Mouse (Mus musculus): ENCODE measurements at regions not wholly inside any gene's neighbourhood (a gene's known extent, or its start where the extent isn't known, plus 50 kb on each side); places are given as distances from the start of the nearest gene placed in this dataset.

DNA sequence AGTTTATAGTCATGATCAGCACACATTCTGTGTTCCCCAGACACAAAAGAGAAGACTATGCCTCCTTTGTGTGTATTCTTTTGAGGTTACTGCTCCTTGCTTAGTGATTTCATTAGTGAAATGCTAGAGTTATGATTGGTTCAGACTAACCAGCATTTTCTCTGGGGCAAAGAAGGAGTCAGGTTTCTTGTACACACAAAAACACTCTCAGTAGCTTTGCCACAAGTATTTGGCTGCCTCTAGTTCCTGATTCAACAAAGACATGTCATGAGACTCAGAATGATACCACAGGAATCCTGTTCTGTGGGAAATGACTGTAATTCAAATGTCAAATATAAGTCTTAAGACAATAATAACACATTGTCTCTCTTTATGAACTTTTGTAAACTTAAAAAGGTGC is 86.9 kb downstream of the Alx1 start:
- no peak for DNase-seq

DNA sequence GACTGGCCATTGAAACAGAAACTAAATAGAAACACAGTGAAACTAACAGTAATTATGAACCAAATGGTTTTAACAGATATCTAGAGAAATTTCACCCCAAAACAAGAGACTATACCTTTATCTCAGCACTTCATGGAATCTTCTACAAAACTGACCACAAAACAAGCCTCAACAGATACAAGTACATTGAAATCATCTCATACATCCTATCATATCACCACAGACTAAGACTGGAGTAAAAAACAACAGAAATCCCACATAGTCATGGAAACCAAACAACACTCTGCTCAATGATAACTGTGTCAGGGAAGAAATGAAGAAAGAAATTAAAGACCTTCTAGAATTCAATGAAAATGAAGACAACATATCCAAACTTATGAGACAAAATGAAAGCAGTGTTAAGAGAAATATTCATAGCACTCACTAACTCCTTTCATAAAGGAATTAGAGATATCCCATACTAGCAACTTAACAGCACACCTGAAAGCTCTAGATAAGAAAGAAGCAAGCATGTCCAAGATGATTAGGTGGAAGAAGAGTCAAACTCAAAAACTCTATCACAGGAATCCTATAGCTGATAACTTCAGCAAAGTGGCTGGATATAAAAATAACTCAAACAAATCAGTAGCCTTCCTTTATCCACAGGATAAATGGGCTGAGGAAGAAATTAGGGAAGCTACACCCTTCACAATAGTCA is 89.0 kb downstream of the Alx1 start:
- no peak for DNase-seq

DNA sequence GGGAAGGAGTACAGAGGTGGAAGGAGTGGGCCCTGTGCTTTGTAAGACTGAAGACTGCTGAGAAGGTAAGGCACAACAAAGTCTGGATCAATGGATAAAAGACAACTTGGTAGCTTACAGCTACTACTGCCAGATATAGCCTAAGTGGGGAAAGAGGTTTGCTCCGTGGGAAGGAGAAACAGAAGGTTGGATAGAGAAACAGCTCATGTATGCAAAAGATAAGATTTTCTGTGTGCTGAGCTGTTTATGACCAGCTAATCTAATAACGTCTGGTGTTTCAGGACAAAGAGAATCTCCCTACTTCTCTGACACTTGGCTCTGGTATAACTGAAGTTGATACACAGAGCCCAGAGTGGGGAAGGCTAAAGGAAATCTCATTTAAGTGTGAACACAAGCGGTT is 98.6 kb downstream of the Alx1 start:
- DNase-seq: no peak

DNA sequence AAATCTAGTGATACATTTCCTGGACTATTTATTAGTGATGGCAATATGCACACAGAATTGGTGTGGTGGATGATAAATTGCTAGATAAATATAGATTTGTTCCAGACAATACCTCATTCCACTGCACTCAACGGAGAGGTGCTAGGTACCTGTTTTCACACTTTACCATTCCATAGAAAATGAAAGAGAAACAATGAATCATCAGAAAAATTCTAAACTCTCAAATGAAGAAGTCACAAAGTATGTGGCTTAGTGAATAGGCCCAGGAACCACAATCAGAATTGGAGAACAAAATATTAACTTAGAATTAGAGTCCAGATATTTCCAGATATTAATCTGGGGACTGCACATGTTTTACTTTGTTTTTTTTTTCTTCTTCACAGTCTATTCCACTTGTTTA is 101.4 kb downstream of the Alx1 start:
- DNase-seq: no peak

DNA sequence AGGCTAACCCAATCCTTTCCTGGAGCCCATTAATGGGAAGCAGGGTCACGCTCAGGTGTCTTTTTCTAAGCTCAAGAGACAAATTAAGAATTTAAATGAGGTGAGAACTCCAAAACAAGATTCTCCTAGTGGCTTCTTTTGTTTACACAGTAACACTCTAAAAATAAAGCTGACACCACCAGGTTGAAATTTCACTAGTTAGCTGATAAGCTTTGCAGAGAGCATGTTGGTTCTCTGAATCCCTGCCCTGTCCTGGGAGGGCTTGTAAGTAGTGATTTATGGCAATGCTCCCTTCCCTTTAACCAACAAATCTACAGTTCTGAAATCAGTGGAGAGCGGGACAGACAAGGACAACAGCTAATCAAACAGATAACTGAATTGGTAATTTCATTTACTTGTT is 132.6 kb downstream of the Alx1 start:
- no peak for DNase-seq

DNA sequence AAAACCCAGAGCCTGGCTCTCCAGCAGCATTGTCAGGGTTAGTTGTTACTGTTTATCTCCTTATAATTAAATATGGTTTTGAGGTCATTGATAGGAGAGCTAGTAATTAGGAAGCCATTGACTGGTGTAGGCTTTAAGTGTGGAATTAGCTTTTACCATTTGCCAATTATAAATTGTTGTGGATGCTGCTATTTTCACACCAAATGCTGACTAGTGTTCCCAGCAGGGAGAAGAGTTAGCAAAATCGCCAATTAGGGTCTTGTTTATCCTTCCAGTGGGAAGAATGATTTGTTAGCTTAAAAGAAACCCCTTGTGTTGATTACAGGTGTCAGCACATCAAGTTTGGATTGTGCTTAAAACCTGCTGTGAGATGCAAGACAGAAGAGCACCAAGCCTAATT is 134.1 kb downstream of the Alx1 start:
- no peak for DNase-seq

DNA sequence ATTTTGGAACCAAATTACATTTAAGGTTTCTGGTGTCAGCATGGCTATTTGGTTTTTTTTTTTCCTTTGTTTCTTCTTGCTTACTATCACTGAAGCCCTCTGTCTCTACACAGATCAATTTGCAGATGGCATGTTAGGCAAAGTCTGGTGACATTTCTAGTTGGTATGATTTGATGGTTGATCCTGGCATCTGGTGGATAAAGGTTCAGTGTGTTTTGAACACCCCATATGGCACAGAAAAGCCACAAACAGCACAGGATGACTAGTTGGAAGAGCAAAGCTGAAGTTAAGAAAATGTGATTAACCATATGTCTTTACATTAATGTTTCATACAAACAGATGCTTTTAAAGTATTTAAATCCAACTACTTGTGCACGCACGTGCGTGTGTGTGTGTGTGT is 137.6 kb downstream of the Alx1 start:
- DNase-seq: no peak

DNA sequence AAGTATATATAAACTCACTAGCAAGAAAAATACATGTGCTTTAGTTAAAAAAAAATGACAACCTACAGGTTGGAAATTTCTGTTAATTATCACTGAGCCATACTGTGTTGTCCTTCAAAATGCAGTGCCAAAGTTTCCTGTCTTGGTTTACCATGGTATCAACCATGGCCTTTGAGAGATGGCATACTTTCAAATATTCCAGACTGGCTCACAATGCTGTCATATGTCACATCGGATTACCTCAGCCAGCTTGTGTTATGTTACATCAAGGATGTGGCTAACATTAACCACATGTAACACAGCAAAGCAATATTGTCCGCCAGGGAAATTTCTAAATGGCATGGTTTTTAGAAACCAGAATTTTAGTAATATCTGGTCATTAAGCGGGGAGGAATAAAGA is 140.3 kb downstream of the Alx1 start:
- DNase-seq: no peak

DNA sequence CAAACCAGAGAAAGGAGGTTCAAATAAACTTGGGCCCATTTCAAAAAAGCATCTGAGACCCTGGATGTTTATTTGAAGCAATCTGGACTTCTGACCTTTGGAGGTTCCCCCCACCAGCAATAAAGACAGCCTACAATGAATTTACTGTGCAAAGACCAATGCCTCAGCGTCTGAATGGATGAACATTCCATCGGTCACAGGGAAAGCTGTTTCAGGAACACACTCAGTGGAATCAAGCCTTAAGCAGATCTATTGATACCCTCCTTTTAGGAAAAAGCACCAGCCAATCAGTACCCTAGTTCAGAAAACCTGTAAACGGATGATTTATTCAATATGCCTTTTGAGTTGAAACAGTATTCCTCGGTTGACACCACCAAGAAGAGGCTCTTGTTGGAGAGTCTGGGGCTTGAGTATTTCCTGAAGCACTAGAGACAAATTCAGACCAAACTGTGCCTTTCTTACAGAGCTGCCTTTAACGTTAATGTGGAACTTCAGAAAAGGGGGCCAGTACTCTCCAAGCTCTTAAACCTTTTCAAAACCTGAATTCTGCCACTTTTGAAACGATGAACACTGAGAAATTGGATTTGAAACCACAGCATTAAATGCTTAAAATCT is 148.1 kb downstream of the Alx1 start:
- DNase-seq: no peak

DNA sequence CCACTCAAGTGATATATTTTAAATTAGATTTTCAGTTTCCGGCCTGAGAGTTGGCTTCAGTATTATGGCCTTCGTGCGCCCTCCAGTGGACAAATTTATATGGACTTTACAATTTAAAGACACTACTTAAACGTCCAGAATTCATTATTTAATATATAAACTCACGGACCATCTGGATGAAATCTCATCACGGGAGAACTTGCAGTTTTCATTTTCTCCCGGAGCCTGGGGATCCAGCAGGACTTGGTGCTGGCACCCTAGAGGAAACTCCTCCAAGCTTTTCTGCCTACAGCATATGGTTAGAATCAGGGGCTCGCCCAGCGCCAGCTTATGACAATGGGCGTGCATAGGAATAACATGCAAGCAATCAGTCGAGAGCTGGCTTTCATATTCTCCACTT is 152.0 kb downstream of the Alx1 start:
- DNase-seq: peak; percentile 23

DNA sequence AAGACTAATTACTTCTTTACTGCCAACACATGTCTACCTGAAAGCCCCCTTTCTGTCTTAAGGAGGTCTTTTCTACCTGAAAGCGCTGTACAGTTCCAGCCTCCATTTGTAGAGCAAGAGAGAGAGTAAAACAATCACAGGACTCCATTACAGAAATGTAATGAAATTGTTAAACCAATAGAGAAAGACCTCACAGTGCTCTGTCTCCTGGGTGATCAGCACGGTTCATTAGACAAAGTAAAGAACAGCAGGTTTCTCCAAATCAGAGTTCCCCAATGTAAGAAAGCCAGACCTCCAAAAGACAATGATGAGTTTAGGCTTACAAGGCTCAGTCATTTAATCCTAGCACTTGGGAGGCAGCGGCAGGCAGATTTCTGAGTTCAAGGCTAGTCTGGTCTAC is 153.1 kb downstream of the Alx1 start:
- no peak for DNase-seq

DNA sequence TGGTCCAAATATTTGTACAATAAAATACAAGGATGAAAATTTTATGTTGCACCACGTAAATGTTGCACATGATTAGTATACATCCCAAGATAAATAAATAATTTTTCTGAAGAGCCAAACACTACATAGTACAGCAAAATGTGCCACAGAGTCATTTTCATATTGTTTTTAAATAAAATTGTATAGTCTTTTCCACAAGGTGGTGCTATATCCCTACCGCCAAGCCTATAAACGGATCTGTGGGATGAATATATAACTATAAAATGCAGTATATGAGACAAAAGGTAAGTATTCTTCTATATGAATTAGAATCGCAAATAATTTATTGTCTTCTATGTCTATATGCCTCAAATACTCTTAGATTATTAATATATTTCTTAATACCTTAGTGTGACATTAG is 163.1 kb downstream of the Alx1 start:
- no peak for DNase-seq

DNA sequence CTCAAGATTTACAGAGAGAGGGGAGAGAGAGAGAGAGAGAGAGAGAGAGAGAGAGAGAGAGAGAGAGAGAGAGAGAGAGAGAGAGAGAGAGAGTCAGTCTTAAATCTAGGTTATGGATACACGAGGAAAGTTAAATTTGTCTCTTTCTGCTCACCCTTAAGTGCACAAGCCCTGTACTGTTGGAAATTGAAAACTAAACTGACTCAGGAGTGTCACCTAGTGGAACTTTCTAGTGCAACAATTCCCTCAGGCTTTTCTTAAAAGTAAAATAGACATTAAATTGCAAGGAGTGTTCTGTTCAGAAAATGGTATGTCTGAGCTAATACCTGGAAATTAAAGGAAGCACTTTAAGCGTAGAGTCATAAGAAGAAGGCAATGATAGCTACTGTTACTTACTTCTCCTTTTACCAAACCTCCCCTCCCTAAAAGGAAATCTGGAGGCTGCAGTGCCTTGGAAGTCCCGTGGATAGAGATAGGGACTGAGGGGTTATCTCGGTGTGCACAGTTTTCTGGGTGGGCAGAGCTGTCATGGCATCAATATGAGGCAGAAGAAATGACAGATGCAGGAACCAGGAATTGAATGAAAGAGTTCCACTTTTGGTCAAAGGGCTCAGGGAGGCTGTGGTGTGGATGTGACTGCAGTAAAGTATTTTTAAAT is 193.3 kb downstream of the Alx1 start:
- DNase-seq: no peak

DNA sequence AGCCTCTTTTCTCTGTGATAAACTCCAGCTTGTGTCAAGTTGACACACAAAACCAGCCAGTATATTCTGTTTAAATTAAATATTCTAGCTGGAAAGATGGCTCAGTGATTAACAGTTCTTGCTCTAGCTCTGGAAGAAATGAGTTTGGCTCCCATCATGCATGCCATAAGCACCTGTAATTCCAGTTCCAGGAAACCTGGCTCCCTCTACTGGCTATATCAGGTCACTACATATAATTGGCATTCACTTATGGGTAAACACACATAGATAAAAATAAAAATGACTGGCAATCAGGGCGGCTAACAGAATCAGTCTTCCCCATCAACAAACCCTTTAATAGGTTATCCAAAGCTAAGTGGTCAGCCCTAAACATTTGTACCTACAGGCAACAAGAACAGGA is 194.2 kb downstream of the Alx1 start:
- no peak for DNase-seq

DNA sequence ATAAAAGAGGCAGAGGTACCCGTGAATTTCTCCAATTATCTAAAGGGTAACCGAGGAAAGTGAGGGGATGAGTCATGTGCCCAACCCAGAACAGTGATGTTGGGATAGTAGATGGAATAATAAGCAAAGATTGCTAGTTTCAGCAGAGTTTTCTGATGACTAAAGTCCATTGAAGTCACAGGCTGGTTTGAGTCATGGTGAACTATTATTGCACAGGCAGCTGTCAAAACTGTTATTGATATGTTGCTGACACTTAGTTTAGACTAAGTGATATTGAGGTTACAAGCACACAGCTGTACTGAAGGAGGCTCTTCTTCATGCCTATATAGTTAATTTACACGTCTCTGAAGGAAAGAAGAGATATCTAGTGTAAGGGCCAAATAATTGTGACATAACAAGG is 200.4 kb downstream of the Alx1 start:
- no peak for DNase-seq

DNA sequence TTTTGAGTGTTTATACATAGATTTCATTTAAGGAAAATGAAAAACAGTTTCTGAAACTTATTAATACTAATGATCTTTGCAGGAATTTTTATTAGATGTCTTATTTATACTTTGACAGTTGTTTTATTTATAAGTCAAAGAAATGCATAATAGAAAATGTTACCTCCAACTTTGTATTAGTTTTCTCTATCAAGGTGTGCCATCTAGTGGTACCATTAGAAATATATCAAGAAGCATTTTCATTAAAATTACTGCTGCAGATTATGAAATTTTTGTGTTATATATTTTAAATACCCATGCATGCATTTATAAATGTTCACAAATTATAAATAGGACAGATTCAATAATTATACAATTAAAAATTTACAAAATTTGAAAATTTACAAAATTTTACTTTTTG is 206.6 kb downstream of the Alx1 start:
- no peak for DNase-seq

DNA sequence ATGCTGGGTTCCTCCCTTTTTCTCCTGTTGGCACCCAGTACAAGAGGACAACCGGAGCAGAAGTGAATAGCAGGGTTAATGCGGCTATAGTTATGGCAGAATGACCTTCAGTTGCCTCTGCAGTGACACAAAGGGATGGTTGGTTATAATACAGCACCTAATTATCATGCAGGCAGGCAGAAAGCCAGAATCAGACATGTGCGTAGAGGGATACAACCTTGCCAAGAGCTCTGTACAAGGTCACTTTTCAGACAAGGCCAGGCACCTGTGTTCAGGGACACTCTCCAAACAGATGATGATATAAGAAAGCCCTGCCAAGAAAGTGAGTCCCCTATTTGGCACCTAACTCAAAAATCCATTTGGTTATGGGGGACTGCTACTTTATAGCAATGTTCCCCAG is 228.6 kb downstream of the Alx1 start:
- peak; percentile 44 for DNase-seq

DNA sequence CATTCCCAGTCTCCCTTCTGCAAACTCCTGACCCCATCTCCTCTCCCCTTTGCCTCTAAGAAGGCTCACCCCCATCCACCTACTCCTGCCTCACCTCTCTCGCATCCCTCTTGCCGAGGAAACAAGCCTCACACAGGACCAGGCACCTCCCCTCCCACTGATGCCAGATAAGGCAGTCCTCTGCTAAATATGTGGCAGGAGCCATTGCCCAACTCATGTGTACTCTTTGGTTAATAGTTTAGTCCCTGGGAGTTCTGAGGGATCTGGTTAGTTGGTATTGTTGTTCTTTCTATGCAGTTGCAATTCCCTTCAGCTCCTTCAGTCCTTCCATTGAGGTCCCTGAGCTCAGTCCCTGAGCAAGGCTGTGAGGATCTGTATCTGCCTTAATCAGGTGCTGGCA is 250.8 kb downstream of the Alx1 start:
- DNase-seq: no peak

DNA sequence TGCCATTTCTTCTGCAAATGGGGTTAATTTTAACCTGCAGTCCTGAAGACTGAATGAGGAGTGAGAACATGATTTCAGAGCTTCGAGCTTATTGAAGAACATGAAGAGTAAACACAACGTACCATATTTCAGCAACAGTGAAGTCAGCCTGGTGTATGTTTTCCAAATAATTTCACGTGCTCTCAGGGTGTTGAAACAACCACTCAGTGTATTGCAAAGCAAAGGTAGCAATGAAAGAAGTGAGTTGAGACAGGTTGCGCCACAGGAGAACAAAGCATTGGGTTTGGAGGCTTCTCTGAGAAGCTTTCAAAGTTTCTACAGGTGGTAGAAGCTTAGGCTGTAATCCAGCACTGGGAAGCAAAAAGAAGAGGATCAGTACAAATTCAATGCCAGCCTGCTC is 251.7 kb downstream of the Rassf9 start:
- no peak for DNase-seq

DNA sequence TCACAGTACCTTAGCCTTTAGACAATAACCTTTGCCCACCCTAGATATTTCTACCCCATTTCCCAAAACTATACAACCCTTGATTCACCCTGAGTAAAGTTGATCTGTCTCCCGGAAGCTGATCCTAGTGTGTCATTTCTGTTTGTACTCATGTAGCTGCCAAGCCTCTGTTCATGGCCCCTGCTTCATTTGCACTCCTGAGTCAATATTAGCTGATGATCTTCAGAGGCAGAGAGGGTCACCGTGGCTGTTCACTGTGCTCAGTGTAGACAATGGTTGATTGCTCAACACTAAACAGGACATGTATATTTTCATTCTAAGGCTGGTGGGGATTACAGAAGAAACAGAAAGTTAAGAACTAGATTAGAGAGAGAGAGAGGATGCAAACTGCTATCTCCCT is 250.4 kb downstream of the Rassf9 start:
- DNase-seq: no peak

DNA sequence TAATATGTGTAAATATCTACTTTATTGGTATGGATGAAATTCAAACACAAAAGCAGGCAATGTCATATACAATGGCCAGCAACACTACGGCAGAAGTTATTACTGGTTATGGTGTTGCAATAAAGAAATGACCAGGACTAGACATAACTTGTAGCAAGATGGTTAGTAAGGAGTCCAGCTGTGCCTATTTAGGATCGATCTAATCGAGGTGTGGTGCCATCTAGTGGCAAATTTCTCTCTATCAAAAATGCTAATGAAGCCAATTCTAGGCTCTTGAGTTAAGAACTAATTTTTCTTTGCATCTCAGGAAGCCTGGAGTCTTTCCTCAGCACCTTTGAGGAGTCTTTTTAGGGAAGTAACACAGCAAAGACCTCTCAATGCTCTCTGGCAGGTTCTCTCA is 223.2 kb downstream of the Rassf9 start:
- DNase-seq: peak; percentile 14

DNA sequence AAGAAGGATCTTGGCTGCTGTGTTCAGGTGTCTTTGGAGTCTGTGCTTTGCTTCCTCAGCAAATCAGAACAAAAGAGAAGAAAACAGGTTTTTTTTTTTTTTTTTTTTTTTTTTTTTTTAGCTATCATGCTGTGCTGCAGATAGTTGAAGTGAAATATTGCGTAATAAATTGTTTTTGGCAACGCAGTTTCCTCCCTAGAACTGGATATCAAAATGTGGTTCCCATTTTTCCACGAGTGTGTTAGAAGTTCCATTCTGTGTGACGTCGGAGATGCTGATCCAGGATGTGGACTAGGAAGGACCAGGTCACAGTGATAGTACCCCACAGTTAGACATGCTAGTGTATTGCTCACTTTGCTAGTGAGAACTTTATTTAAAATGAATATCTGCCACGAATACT is 220.4 kb downstream of the Rassf9 start:
- no peak for DNase-seq

DNA sequence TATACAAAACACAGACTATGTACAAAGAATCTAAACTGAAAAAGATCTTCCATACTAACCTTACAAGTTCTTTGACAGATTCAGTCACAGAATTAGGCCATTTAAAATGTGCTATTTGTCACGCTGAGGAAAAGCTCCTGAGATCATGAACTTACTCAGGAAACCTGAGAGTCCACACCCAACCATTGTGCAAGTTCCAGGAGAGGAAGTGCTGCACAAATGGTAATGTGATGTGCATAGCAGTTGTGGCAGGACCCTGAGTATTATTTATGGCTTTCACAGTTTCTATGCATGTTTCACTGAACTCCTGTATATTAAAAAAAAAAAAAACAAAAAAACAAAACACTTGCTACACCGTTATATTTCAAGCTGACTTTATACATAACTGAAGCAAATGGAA is 200.2 kb downstream of the Rassf9 start:
- DNase-seq: peak; percentile 10

DNA sequence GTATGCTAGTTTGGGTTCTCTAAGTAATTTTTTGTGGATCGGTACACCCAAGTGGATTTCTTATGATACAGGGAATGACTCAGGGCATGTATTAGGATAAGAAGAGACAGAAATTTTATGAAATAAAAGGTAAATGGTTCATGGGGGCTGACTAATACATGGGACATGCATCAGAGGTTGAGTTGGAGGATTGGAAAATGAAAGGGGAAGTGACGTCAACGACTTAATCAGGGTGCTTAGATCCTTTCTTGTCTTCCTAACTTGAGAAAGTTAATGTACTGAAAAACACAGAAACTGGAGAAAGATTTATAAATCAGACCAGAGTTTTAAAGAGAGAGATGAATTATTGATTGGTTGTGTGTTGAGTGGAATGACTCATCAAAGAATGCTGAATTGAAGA is 193.8 kb downstream of the Rassf9 start:
- DNase-seq: no peak
